Mouse (Mus musculus): ENCODE measurements around the gene Crebbp. TPM values are rescaled to one million over a fixed set of nuclear protein-coding genes. Genes with fewer than 3 reads are reported as not detected.

Gene Crebbp
- total RNA-seq, 4 experiments from 2014 or later: 73.3 to 76.9 (median 74.6) TPM

GRCm38 (mm10) chr16:4052601-4053000 lies 161.2 kb downstream of the Crebbp start:
- no peak for DNase-seq (ENCODE audit: low spot score in 2 of 2)

GRCm38 (mm10) chr16:4045524-4045923 lies 168.3 kb downstream of the Crebbp start:
- no peak for DNase-seq (ENCODE audit: low spot score in 2 of 2)

GRCm38 (mm10) chr16:4044093-4044492 lies 169.7 kb downstream of the Crebbp start:
- DNase-seq (ENCODE audit: low spot score in 2 of 2): no peak

- no peak for DNase-seq (ENCODE audit: low spot score in 2 of 2)
Measured at GRCm38 (mm10) chr16:4041646-4042045, 172.2 kb downstream of the Crebbp start.

- DNase-seq (ENCODE audit: low spot score in 2 of 2): no peak
Measured at GRCm38 (mm10) chr16:4040206-4040605, 173.6 kb downstream of the Crebbp start.

GRCm38 (mm10) chr16:4037690-4038089 lies 176.1 kb downstream of the Crebbp start:
- no peak for DNase-seq (ENCODE audit: low spot score in 2 of 2)

GRCm38 (mm10) chr16:4036807-4037206 lies 177.0 kb downstream of the Crebbp start, which contains the start of gene Dnase1:
Dnase1 (plus strand) TSS chr16:4036942.
- DNase-seq (ENCODE audit: low spot score in 2 of 2): no peak

- no peak for DNase-seq (ENCODE audit: low spot score in 2 of 2)
Measured at GRCm38 (mm10) chr16:4035575-4035974, 178.2 kb downstream of the Crebbp start.

GRCm38 (mm10) chr16:4034476-4034875 lies 179.3 kb downstream of the Crebbp start:
- no peak for DNase-seq (ENCODE audit: low spot score in 2 of 2)

GRCm38 (mm10) chr16:4033971-4034370 lies 179.8 kb downstream of the Crebbp start:
- no peak for DNase-seq (ENCODE audit: low spot score in 2 of 2)

GRCm38 (mm10) chr16:4032341-4032748 lies 181.5 kb downstream of the Crebbp start:
- DNase-seq (ENCODE audit: low spot score in 2 of 2): no peak

- DNase-seq (ENCODE audit: low spot score in 2 of 2): no peak
Measured at GRCm38 (mm10) chr16:4031441-4032274, 182.1 kb downstream of the Crebbp start.

Small RNA genes lying within 50 kb of the gene (microRNA-seq; reads per million reads assigned to microRNA genes)
- gene Gm23413: 0 reads per million in 2 experiments

Other genes starting within 250 kb of the Crebbp start
- 1 to 10 TPM; 1.6 to 2.6 (median 2.4) TPM for gene Nlrc3, start 237.4 kb downstream of the Crebbp start, total RNA-seq (2022)
- 10 to 100 TPM; 46.2 to 51.1 (median 47.8) TPM for gene Slx4, start 210.2 kb downstream of the Crebbp start, total RNA-seq (2022)
- gene Dnase1, start 177.1 kb downstream of the Crebbp start, total RNA-seq (2022): not detected
- gene Trap1, start 136.2 kb downstream of the Crebbp start, total RNA-seq (2022): 10 to 100 TPM; 69.8 to 76.9 (median 73.8) TPM
- gene Adcy9, start 206.5 kb upstream of the Crebbp start, total RNA-seq (2022): 10 to 100 TPM; 65.7 to 71.7 (median 69.8) TPM